Mouse (Mus musculus): Measurements from ENCODE around the gene Tspan14. TPM values are rescaled to one million over a fixed set of nuclear protein-coding genes. Genes with fewer than 3 reads are reported as not detected.

The Tspan14 gene
- polyA plus RNA-seq, 1 experiment from 2014 or later: 97.5 TPM

DNA sequence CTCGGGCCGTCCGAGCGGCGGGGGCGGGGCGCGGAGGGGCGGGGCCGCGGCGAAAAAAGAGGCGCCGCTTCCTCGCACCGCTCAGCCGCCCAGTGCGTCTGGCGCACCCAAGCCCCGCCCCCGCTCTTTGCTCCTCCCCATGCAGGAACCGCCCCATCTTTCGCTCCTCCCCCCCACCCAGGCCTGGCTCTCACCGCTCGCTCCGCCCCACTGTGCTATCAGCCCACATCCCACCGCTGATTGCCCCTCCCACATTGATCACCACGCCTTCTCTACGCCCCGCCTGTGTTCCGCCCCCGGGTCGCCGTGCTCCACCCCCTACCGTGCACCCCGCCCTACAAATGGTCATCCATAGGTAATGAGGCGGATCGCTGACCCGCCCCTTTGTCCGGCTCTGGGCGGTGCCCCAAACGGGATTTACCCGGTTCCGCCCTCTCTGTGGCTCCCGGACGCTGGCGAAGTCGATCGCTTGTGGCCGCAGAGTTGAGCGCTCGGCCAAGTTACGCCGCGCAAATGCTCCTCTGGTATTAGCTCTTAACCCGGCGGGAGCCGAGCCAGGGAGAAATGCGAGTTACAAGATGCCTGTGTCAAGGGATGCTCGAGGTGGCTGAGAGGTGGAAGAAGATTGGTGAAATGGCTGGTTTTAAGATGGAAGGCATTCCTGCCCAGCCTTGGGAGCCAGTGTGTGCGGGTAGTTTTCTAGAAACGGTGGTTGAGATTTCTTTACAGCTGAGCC, 423 bp upstream of the Tspan14 start:
- peaks cover 37% of the 10 kb centered on the region for H3K4me1 ChIP-seq
- ATAC-seq (replicated peaks): peak; percentile 91
- H3K9me3 ChIP-seq: no peaks in the 10 kb centered on the region
- peak overlapping the region; percentile 78 for H3K4me2 ChIP-seq (replicated peaks)
- H3K36me3 ChIP-seq: no peaks in the 10 kb centered on the region
- H3K4me3 ChIP-seq: peak overlapping the region; percentile 99
- H3K9ac ChIP-seq (replicated peaks): peak overlapping the region; percentile 95
- peak overlapping the region; percentile 87 for H3K27ac ChIP-seq (replicated peaks)
- under 1% methylated on average over 48 of the region's 62 CpGs for WGBS
- peaks cover 3% of the 10 kb centered on the region; the same call in 1 of the 2 replicates for H3K27me3 ChIP-seq

DNA sequence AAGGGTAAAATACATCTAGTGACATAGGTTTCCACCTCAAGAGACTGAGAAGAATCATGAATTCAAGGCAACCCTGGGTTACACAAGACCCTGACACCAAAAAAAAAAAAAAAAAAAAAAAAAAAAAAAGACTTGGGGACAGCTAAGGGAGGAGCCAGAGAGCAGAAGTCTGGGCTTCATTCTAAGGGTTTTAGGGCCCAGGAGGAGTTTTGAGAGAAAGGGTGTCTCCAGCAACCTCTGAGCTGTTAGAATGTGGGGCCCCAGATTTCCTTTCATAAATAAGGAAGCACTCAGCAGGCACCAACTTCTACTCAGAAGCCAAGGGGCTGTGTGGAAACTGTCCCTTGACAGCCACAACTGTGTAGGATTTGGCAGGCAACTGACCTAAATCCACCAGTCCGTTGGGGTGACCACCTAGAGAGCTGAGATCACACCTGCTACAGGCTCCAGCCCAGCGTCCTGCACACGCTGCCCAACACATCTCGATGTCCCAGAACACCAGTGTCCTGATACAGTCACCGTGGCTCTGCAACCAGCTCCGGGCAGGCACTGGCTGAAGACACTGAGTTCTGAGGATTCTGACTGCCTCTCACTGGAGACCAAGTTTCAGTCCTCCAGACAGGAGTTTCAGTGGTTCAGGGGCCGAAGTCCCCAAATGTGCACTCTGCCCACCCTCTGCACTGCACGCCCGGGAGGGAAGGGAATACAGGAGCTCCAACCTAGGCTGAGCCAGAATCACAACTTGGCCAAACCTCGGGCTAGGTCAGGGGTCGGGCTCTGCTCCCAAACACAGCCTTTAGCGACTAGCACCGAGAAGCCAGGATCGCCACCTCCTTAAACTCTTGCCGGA, 875 bp downstream of the Tspan14 start:
- 1% methylated on average over 15 of the region's 15 CpGs for whole genome bisulfite sequencing
- H3K27me3 ChIP-seq: peaks cover 3% of the 10 kb centered on the region; the same call in 1 of the 2 replicates
- H3K9ac ChIP-seq (replicated peaks): peak overlapping the region; percentile 95
- no peaks in the 10 kb centered on the region for H3K9me3 ChIP-seq
- H3K36me3 ChIP-seq: no peaks in the 10 kb centered on the region
- H3K4me3 ChIP-seq: peak overlapping the region; percentile 99
- H3K4me2 ChIP-seq (replicated peaks): peak overlapping the region; percentile 78
- ATAC-seq (replicated peaks): peak; percentile 18
- H3K27ac ChIP-seq (replicated peaks): peak overlapping the region; percentile 87
- peaks cover 41% of the 10 kb centered on the region for H3K4me1 ChIP-seq

DNA sequence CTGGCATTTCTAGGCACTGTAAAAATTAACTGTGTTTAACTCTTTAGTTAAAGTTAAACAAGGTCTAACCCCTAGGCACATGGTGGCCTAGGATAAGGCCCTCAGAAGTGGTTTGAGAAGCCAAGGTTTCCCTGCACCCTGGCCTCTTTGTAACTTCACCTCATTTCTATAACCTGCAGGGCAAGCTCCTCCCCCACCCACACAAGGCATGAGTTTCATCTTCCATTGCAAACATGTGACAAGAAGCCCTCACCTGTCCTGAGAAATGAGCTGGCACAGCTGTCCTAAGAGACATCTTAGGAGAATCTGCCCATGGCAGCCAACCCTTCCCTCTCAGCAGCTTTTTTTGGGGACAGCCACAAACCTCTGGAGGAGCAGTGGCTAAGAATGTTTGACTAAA, 1.7 kb downstream of the Tspan14 start:
- no peak for ATAC-seq (replicated peaks)
- Histone ChIP-seq H3K4me3 (peak overlapping the region; percentile 99), H3K9ac (replicated peaks) (0 out of 2 replicates have a peak overlapping the region, but pooled peaks have one; percentile 95), H3K4me1 (peaks cover 47% of the 10 kb centered on the region), H3K9me3 (no peaks in the 10 kb centered on the region), H3K4me2 (replicated peaks) (peak overlapping the region; percentile 78), H3K36me3 (no peaks in the 10 kb centered on the region), H3K27me3 (peaks cover 3% of the 10 kb centered on the region; the same call in 1 of the 2 replicates), H3K27ac (replicated peaks) (no peak overlapping the region)

- Histone ChIP-seq H3K27ac (replicated peaks) (no peak overlapping the region), H3K4me1 (peaks cover 51% of the 10 kb centered on the region), H3K4me3 (0 out of 2 replicates have a peak overlapping the region, but pooled peaks have one; percentile 99), H3K27me3 (peaks cover 3% of the 10 kb centered on the region; the same call in 1 of the 2 replicates), H3K9me3 (no peaks in the 10 kb centered on the region), H3K4me2 (replicated peaks) (peak overlapping the region; percentile 78), H3K9ac (replicated peaks) (no peak overlapping the region), H3K36me3 (no peaks in the 10 kb centered on the region)
- 91% methylated on average over 3 of the region's 3 CpGs for WGBS
- no peak for ATAC-seq (replicated peaks)
Observed at GRCm38 (mm10) chr14:40964214-40964610, 2.4 kb downstream of the Tspan14 start.

GRCm38 (mm10) chr14:40963501-40964213, 3.0 kb downstream of the Tspan14 start:
- Histone ChIP-seq H3K9ac (replicated peaks) (no peak overlapping the region), H3K4me1 (peaks cover 56% of the 10 kb centered on the region), H3K27ac (replicated peaks) (no peak overlapping the region), H3K4me3 (no peak overlapping the region), H3K4me2 (replicated peaks) (peak overlapping the region; percentile 2; the same call in 1 of the 2 replicates), H3K36me3 (no peaks in the 10 kb centered on the region), H3K9me3 (no peaks in the 10 kb centered on the region), H3K27me3 (peaks cover 3% of the 10 kb centered on the region; the same call in 1 of the 2 replicates)
- 72% methylated on average over 3 of the region's 3 CpGs for WGBS
- no peak for ATAC-seq (replicated peaks)

GRCm38 (mm10) chr14:40962365-40963290, 4.0 kb downstream of the Tspan14 start:
- Histone ChIP-seq H3K36me3 (no peaks in the 10 kb centered on the region), H3K27ac (replicated peaks) (no peak overlapping the region), H3K9ac (replicated peaks) (no peak overlapping the region), H3K4me1 (peaks cover 67% of the 10 kb centered on the region), H3K4me3 (no peak overlapping the region), H3K27me3 (no peaks in the 10 kb centered on the region), H3K9me3 (no peaks in the 10 kb centered on the region), H3K4me2 (replicated peaks) (0 out of 2 replicates have a peak overlapping the region, but pooled peaks have one; percentile 3)
- 50% methylated on average over 11 of the region's 11 CpGs for WGBS
- ATAC-seq (replicated peaks): no peak

- Histone ChIP-seq H3K36me3 (no peaks in the 10 kb centered on the region), H3K27ac (replicated peaks) (no peak overlapping the region), H3K4me1 (peaks cover 84% of the 10 kb centered on the region), H3K4me2 (replicated peaks) (no peak overlapping the region), H3K9me3 (no peaks in the 10 kb centered on the region), H3K9ac (replicated peaks) (no peak overlapping the region), H3K27me3 (no peaks in the 10 kb centered on the region), H3K4me3 (no peak overlapping the region)
- WGBS: 33% methylated on average over 4 of the region's 4 CpGs
- ATAC-seq (replicated peaks): no peak
Observed at GRCm38 (mm10) chr14:40960237-40960636, 6.4 kb downstream of the Tspan14 start.

DNA sequence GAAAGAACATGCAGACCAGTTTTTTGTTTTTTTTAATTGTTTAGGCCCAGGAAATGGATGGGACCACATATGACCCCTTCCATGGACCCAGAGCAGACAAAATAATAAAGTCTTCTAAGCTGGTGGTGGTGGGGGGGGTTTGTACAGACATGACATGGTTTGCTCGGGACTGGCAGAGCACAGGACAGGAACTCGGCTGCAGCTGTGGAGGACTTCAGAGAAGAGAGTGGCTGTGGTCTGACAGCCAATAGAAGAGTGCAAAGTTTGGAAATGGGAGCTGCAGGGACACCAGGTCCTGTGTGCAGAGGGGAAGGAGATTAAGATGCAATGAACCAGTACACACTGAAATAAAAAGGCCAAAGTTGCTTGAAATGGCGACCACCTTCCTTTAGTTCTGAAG, 7.0 kb downstream of the Tspan14 start:
- Histone ChIP-seq H3K36me3 (no peaks in the 10 kb centered on the region), H3K27me3 (no peaks in the 10 kb centered on the region), H3K4me1 (peaks cover 84% of the 10 kb centered on the region), H3K4me3 (no peak overlapping the region), H3K9me3 (no peaks in the 10 kb centered on the region), H3K4me2 (replicated peaks) (no peak overlapping the region), H3K27ac (replicated peaks) (0 out of 2 replicates have a peak overlapping the region, but pooled peaks have one; percentile 9), H3K9ac (replicated peaks) (no peak overlapping the region)
- 38% methylated on average over 3 of the region's 3 CpGs for WGBS
- no peak for ATAC-seq (replicated peaks)

GRCm38 (mm10) chr14:40958986-40959381, 7.6 kb downstream of the Tspan14 start:
- no peak overlapping the region for H3K9ac ChIP-seq (replicated peaks)
- H3K27me3 ChIP-seq: no peaks in the 10 kb centered on the region
- no peak overlapping the region for H3K4me2 ChIP-seq (replicated peaks)
- ATAC-seq (replicated peaks): no peak
- peak overlapping the region; percentile 95 for H3K27ac ChIP-seq (replicated peaks)
- H3K9me3 ChIP-seq: no peaks in the 10 kb centered on the region
- H3K4me1 ChIP-seq: peaks cover 83% of the 10 kb centered on the region
- no peaks in the 10 kb centered on the region for H3K36me3 ChIP-seq
- WGBS: 66% methylated on average over 2 of the region's 2 CpGs
- no peak overlapping the region for H3K4me3 ChIP-seq

- Histone ChIP-seq H3K9ac (replicated peaks) (no peak overlapping the region), H3K4me2 (replicated peaks) (no peak overlapping the region), H3K36me3 (no peaks in the 10 kb centered on the region), H3K9me3 (no peaks in the 10 kb centered on the region), H3K27me3 (no peaks in the 10 kb centered on the region), H3K27ac (replicated peaks) (peak overlapping the region; percentile 95), H3K4me3 (no peak overlapping the region), H3K4me1 (peaks cover 82% of the 10 kb centered on the region)
- ATAC-seq (replicated peaks): no peak
- WGBS: 20% methylated on average over 4 of the region's 4 CpGs
Observed at GRCm38 (mm10) chr14:40958083-40958985, 8.3 kb downstream of the Tspan14 start.
